Mouse (Mus musculus): Measurements from ENCODE around the gene Gbp9.

GRCm38 (mm10) chr5:105055279-105055678 is 84.1 kb downstream of the Gbp9 start:
- TF ChIP-seq CTCF (IDR thresholded peaks at IDR 0.05; ENCODE audit: extremely low read depth, insufficient read depth, insufficient read length, insufficient replicate concordance): no peak
- no peak for TF ChIP-seq POLR2A (IDR thresholded peaks at IDR 0.05; ENCODE audit: low read depth, low read length)
